Mouse (Mus musculus): Measurements from ENCODE around the gene Gm12184. TPM values are rescaled to one million over a fixed set of nuclear protein-coding genes. Genes with fewer than 3 reads are reported as not detected.
"Not testable (repeated sequence)": the region's sequence is repeated elsewhere in the genome, so short reads cannot be mapped to it uniquely, and the experiment has no call there.

Gene Gm12184
- polyA plus RNA-seq, 1 experiment from 2014 or later = 1.8 TPM

GRCm38 (mm10) chr11:48833078-48833730 lies 6.7 kb upstream of the Gm12184 start:
- 38% methylated on average over 8 of the region's 9 CpGs for WGBS
- Histone ChIP-seq H3K36me3 (ENCODE audit: control insufficient read depth, insufficient read depth, low read length) (no peaks in the 10 kb centered on the region), H3K9me3 (replicated peaks; ENCODE audit: control insufficient read depth, low read length, poor library complexity, severe bottlenecking) (no peaks in the 10 kb centered on the region), H3K27ac (ENCODE audit: low read length) (no peak overlapping the region), H3K27me3 (ENCODE audit: control insufficient read depth, insufficient read depth, low read depth, low read length) (no peaks in the 10 kb centered on the region; the same call in 1 of the 2 replicates), H3K4me2 (ENCODE audit: low read length) (peak overlapping the region; percentile 68), H3K4me3 (ENCODE audit: low read depth, low read length) (peak overlapping the region; percentile 62; the same call in 1 of the 2 replicates), H3K9ac (ENCODE audit: low read depth, low read length) (no peak overlapping the region), H3K4me1 (ENCODE audit: control insufficient read depth, insufficient read depth, low read length) (0 out of 2 replicates have a peak, but pooled peaks cover 4% of the 10 kb centered on the region)
- ATAC-seq = no peak

DNA sequence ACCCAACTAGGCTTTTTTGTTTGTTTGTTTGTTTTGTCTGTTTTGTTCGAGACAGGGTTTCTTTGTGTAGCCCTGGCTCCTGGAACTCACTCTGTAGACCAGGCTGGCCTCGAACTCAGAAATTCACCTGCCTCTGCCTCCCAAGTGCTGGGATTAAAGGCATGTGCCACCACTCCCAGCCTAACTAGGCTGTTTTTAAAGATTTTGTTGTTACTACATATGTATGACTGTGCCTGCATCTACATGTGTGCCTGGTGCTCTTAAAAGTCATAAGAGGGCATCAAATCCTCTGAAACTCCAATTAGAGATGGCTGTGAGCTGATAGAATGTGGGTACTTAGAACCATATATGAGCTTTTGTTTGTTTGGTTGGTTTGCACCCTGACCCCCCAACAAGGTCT lies 4.8 kb upstream of the Gm12184 start:
- WGBS = 78% methylated on average over 2 of the region's 2 CpGs
- no peak for ATAC-seq

DNA sequence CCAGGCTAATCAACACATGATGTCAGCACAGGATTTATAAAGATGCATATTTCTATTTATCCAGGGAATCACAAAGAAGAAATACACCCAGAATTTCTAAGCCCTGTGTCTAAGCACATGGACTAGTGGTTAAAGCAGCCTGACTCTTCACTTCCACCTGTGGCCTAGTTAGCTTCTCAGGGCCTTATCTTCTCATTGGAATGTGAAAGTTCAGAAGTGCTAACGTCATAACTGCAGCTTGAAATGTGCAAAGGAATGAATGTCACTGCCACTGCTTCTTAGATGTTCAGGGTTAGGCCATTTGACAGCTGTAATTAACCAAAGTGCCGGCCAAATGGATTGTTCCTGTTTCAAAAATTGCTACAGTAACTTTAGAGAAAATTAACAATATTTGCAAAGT lies 3.8 kb upstream of the Gm12184 start:
- 78% methylated on average over 2 of the region's 2 CpGs for WGBS
- Histone ChIP-seq H3K4me3 (ENCODE audit: low read depth, low read length) (no peak overlapping the region), H3K9me3 (replicated peaks; ENCODE audit: control insufficient read depth, low read length, poor library complexity, severe bottlenecking) (no peaks in the 10 kb centered on the region), H3K27me3 (ENCODE audit: control insufficient read depth, insufficient read depth, low read depth, low read length) (no peaks in the 10 kb centered on the region), H3K4me2 (ENCODE audit: low read length) (no peak overlapping the region), H3K4me1 (ENCODE audit: control insufficient read depth, insufficient read depth, low read length) (peaks cover 7% of the 10 kb centered on the region), H3K9ac (ENCODE audit: low read depth, low read length) (no peak overlapping the region), H3K36me3 (ENCODE audit: control insufficient read depth, insufficient read depth, low read length) (no peaks in the 10 kb centered on the region), H3K27ac (ENCODE audit: low read length) (no peak overlapping the region)
- no peak for ATAC-seq

More for the DNA sequence above, 4.8 kb upstream of the Gm12184 start:
- Histone ChIP-seq H3K4me1 (ENCODE audit: control insufficient read depth, insufficient read depth, low read length) (peaks cover 7% of the 10 kb centered on the region), H3K9me3 (replicated peaks; ENCODE audit: control insufficient read depth, low read length, poor library complexity, severe bottlenecking) (no peaks in the 10 kb centered on the region), H3K4me3 (ENCODE audit: low read depth, low read length) (no peak overlapping the region), H3K27ac (ENCODE audit: low read length) (no peak overlapping the region), H3K36me3 (ENCODE audit: control insufficient read depth, insufficient read depth, low read length) (no peaks in the 10 kb centered on the region), H3K27me3 (ENCODE audit: control insufficient read depth, insufficient read depth, low read depth, low read length) (no peaks in the 10 kb centered on the region; the same call in 1 of the 2 replicates), H3K9ac (ENCODE audit: low read depth, low read length) (no peak overlapping the region), H3K4me2 (ENCODE audit: low read length) (no peak overlapping the region)

GRCm38 (mm10) chr11:48827926-48828325 lies 1.5 kb upstream of the Gm12184 start:
- no peaks in the 10 kb centered on the region for H3K36me3 ChIP-seq (ENCODE audit: control insufficient read depth, insufficient read depth, low read length)

DNA sequence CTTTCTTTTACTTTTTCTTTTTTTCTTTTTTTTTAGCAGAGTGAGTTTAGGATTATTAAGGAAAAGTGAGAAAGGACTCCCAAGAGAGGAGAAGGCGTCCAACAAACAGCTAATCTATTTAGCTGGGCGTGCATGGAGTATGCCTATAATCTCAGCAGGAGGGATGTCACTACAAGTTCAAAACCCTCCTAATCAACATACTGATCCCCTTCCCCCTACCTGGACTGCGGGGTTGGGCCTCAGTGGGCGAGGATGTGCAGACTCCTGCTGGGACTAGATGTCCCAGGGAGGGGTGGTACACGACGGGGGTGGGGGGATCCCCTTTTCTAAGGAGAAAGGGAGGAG lies 269 bp upstream of the Gm12184 start:
- Histone ChIP-seq H3K36me3 (ENCODE audit: control insufficient read depth, insufficient read depth, low read length) (no peaks in the 10 kb centered on the region), H3K4me3 (ENCODE audit: low read depth, low read length) (peak overlapping the region; percentile 45), H3K4me1 (ENCODE audit: control insufficient read depth, insufficient read depth, low read length) (peaks cover 12% of the 10 kb centered on the region), H3K4me2 (ENCODE audit: low read length) (peak overlapping the region; percentile 63), H3K9me3 (replicated peaks; ENCODE audit: control insufficient read depth, low read length, poor library complexity, severe bottlenecking) (no peaks in the 10 kb centered on the region), H3K27ac (ENCODE audit: low read length) (no peak overlapping the region), H3K9ac (ENCODE audit: low read depth, low read length) (0 out of 2 replicates have a peak overlapping the region, but pooled peaks have one; percentile 34), H3K27me3 (ENCODE audit: control insufficient read depth, insufficient read depth, low read depth, low read length) (peaks cover 7% of the 10 kb centered on the region)
- no peak for ATAC-seq
- 0% methylated on average over 6 of the region's 6 CpGs for WGBS

More at GRCm38 (mm10) chr11:48827926-48828325, 1.5 kb upstream of the Gm12184 start:
- no peak for ATAC-seq
- Histone ChIP-seq H3K4me2 (ENCODE audit: low read length) (no peak overlapping the region), H3K9me3 (replicated peaks; ENCODE audit: control insufficient read depth, low read length, poor library complexity, severe bottlenecking) (no peaks in the 10 kb centered on the region), H3K27me3 (ENCODE audit: control insufficient read depth, insufficient read depth, low read depth, low read length) (peaks cover 3% of the 10 kb centered on the region; the same call in 1 of the 2 replicates), H3K27ac (ENCODE audit: low read length) (no peak overlapping the region), H3K4me3 (ENCODE audit: low read depth, low read length) (no peak overlapping the region), H3K9ac (ENCODE audit: low read depth, low read length) (no peak overlapping the region), H3K4me1 (ENCODE audit: control insufficient read depth, insufficient read depth, low read length) (peaks cover 9% of the 10 kb centered on the region)
- WGBS = 64% methylated on average over 6 of the region's 6 CpGs

GRCm38 (mm10) chr11:48824311-48824830 lies 2.1 kb downstream of the Gm12184 start:
- WGBS = 5% methylated on average over 22 of the region's 22 CpGs
- Histone ChIP-seq H3K4me3 (ENCODE audit: low read depth, low read length) (peak overlapping the region; percentile 29), H3K27ac (ENCODE audit: low read length) (no peak overlapping the region), H3K27me3 (ENCODE audit: control insufficient read depth, insufficient read depth, low read depth, low read length) (peaks cover 7% of the 10 kb centered on the region), H3K9me3 (replicated peaks; ENCODE audit: control insufficient read depth, low read length, poor library complexity, severe bottlenecking) (no peaks in the 10 kb centered on the region), H3K36me3 (ENCODE audit: control insufficient read depth, insufficient read depth, low read length) (no peaks in the 10 kb centered on the region), H3K9ac (ENCODE audit: low read depth, low read length) (no peak overlapping the region), H3K4me1 (ENCODE audit: control insufficient read depth, insufficient read depth, low read length) (peaks cover 12% of the 10 kb centered on the region), H3K4me2 (ENCODE audit: low read length) (peak overlapping the region; percentile 53)
- no peak for ATAC-seq

GRCm38 (mm10) chr11:48823536-48823972 lies 2.9 kb downstream of the Gm12184 start:
- H3K27ac ChIP-seq (ENCODE audit: low read length) = no peak overlapping the region
- H3K4me3 ChIP-seq (ENCODE audit: low read depth, low read length) = peak overlapping the region; percentile 29
- peaks cover 7% of the 10 kb centered on the region for H3K27me3 ChIP-seq (ENCODE audit: control insufficient read depth, insufficient read depth, low read depth, low read length)
- peak overlapping the region; percentile 53 for H3K4me2 ChIP-seq (ENCODE audit: low read length)
- no peak overlapping the region for H3K9ac ChIP-seq (ENCODE audit: low read depth, low read length)
- H3K36me3 ChIP-seq (ENCODE audit: control insufficient read depth, insufficient read depth, low read length) = no peaks in the 10 kb centered on the region
- no peaks in the 10 kb centered on the region for H3K9me3 ChIP-seq (replicated peaks; ENCODE audit: control insufficient read depth, low read length, poor library complexity, severe bottlenecking)
- peaks cover 12% of the 10 kb centered on the region for H3K4me1 ChIP-seq (ENCODE audit: control insufficient read depth, insufficient read depth, low read length)
- peak; percentile 36 for ATAC-seq
- 1% methylated on average over 15 of the region's 15 CpGs for WGBS

- Histone ChIP-seq H3K4me2 (ENCODE audit: low read length) (peak overlapping the region; percentile 53), H3K36me3 (ENCODE audit: control insufficient read depth, insufficient read depth, low read length) (no peaks in the 10 kb centered on the region), H3K4me3 (ENCODE audit: low read depth, low read length) (peak overlapping the region; percentile 29), H3K27ac (ENCODE audit: low read length) (no peak overlapping the region), H3K4me1 (ENCODE audit: control insufficient read depth, insufficient read depth, low read length) (peaks cover 14% of the 10 kb centered on the region), H3K27me3 (ENCODE audit: control insufficient read depth, insufficient read depth, low read depth, low read length) (peaks cover 7% of the 10 kb centered on the region), H3K9ac (ENCODE audit: low read depth, low read length) (no peak overlapping the region), H3K9me3 (replicated peaks; ENCODE audit: control insufficient read depth, low read length, poor library complexity, severe bottlenecking) (no peaks in the 10 kb centered on the region)
- no peak for ATAC-seq
- WGBS = 31% methylated on average over 14 of the region's 14 CpGs
Measured at GRCm38 (mm10) chr11:48822768-48823512, 3.5 kb downstream of the Gm12184 start.

DNA sequence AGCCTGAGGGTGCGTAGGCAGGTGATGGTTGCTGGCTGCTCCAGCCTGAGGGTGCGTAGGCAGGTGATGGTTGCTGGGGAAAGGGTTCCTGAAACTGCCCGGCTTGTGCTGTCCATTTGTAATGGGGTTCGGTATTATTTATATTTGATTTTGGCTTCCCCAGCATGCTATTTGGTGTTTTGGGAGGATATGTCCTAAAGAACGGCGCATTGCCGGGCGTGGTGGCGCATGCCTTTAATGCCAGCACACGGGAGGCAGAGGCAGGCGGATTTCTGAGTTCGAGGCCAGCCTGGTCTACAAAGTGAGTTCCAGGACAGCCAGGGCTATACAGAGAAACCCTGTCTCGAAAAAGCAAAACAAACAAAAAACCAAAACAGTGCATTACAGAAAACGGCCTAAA lies 5.2 kb downstream of the Gm12184 start:
- H3K27me3 ChIP-seq (ENCODE audit: control insufficient read depth, insufficient read depth, low read depth, low read length); H3K9me3 ChIP-seq (replicated peaks; ENCODE audit: control insufficient read depth, low read length, poor library complexity, severe bottlenecking); H3K9ac ChIP-seq (ENCODE audit: low read depth, low read length); H3K36me3 ChIP-seq (ENCODE audit: control insufficient read depth, insufficient read depth, low read length); H3K27ac ChIP-seq (ENCODE audit: low read length); H3K4me3 ChIP-seq (ENCODE audit: low read depth, low read length); H3K4me2 ChIP-seq (ENCODE audit: low read length); H3K4me1 ChIP-seq (ENCODE audit: control insufficient read depth, insufficient read depth, low read length); ATAC-seq: not testable (repeated sequence)
- 85% methylated on average over 14 of the region's 14 CpGs for WGBS
